8 mouse cellular contexts compared by ENCODE assay signal in genomic region chr11:112784903-112785381, GRCm38 (mm10). TPM values are rescaled to one million over a fixed set of nuclear protein-coding genes. Genes with fewer than 3 reads are reported as not detected.
DNase-seq lines count a peak whose midpoint lies in the region; ATAC-seq and TF ChIP-seq lines count a peak whose summit lies in the region.

No protein-coding gene starts in this region.

- no peak overlapping the region for H3K27ac ChIP-seq in kidney, postnatal 0 days
- no peak overlapping the region for H3K27ac ChIP-seq in heart, embryonic 16.5 days (ENCODE audit: low read length)
- H3K27ac ChIP-seq in limb, embryonic 15.5 days = peak overlapping the region; percentile 97
- peak overlapping the region; percentile 26; the same call in 1 of the 2 replicates for H3K27ac ChIP-seq in olfactory bulb, adult 2 months (ENCODE audit: insufficient read depth, low read depth, low read length)

- no peak for TF ChIP-seq CTCF in kidney, postnatal 0 days (IDR thresholded peaks at IDR 0.05; ENCODE audit: low read depth)
- no peak for TF ChIP-seq CTCF in olfactory bulb, adult 2 months (IDR thresholded peaks at IDR 0.05; ENCODE audit: insufficient read depth, low read depth, low read length)

- H3K27me3 ChIP-seq in kidney, postnatal 0 days (ENCODE audit: insufficient read depth, low read length) = peaks cover 8% of the 10 kb centered on the region; the same call in 1 of the 2 replicates
- peaks cover 50% of the 10 kb centered on the region for H3K27me3 ChIP-seq in heart, embryonic 16.5 days (ENCODE audit: control insufficient read depth, insufficient read depth, low read length)
- H3K27me3 ChIP-seq in limb, embryonic 15.5 days = 0 out of 2 replicates have a peak, but pooled peaks cover 5% of the 10 kb centered on the region

- H3K4me1 ChIP-seq in kidney, postnatal 0 days (replicated peaks; ENCODE audit: insufficient read depth, low read length) = peaks cover 23% of the 10 kb centered on the region
- peaks cover 14% of the 10 kb centered on the region for H3K4me1 ChIP-seq in heart, embryonic 16.5 days (ENCODE audit: control insufficient read depth, insufficient read depth, low read length)
- H3K4me1 ChIP-seq in limb, embryonic 15.5 days = peaks cover 41% of the 10 kb centered on the region
- peaks cover 34% of the 10 kb centered on the region for H3K4me1 ChIP-seq in olfactory bulb, adult 2 months (ENCODE audit: control insufficient read depth, insufficient read depth, low read length)

- H3K9me3 ChIP-seq in kidney, postnatal 0 days (replicated peaks; ENCODE audit: low read length) = no peaks in the 10 kb centered on the region
- H3K9me3 ChIP-seq in heart, embryonic 16.5 days (replicated peaks; ENCODE audit: control insufficient read depth, low read length) = no peaks in the 10 kb centered on the region
- H3K9me3 ChIP-seq in limb, embryonic 15.5 days = no peaks in the 10 kb centered on the region

- DNase-seq in kidney, postnatal 0 days (ENCODE audit: low spot score) = peak; percentile 29
- DNase-seq in kidney, adult 11 months = no peak
- peak; percentile 72 for DNase-seq in embryo, embryonic 10 days (ENCODE audit: low spot score)
- DNase-seq in spleen, adult 18-20 months = no peak
- DNase-seq in thymus, adult 18-20 months = no peak

- no peak for ATAC-seq in kidney, postnatal 0 days (replicated peaks; ENCODE audit: low FRiP score, low read depth)
- no peak for ATAC-seq in heart, embryonic 16.5 days (replicated peaks; ENCODE audit: extremely low read depth, insufficient read depth, low FRiP score)
- ATAC-seq in limb, embryonic 15.5 days (ENCODE audit: insufficient number of reproducible peaks, low FRiP score, low TSS enrichment, low read depth) = no peak

- peak overlapping the region; percentile 49 for H3K9ac ChIP-seq in kidney, postnatal 0 days (ENCODE audit: low read depth, low read length)
- peak overlapping the region; percentile 53 for H3K9ac ChIP-seq in heart, embryonic 16.5 days (ENCODE audit: low read length)
- peak overlapping the region; percentile 40 for H3K9ac ChIP-seq in limb, embryonic 15.5 days

- peak overlapping the region; percentile 66 for H3K4me3 ChIP-seq in kidney, postnatal 0 days (replicated peaks; ENCODE audit: low read depth, low read length)
- H3K4me3 ChIP-seq in heart, embryonic 16.5 days (ENCODE audit: low read length) = peak overlapping the region; percentile 54
- peak overlapping the region; percentile 70 for H3K4me3 ChIP-seq in limb, embryonic 15.5 days
- peak overlapping the region; percentile 45 for H3K4me3 ChIP-seq in olfactory bulb, adult 2 months (ENCODE audit: insufficient read depth, low read depth, low read length)

- H3K36me3 ChIP-seq in kidney, postnatal 0 days (ENCODE audit: insufficient read depth, low read length) = no peaks in the 10 kb centered on the region
- H3K36me3 ChIP-seq in heart, embryonic 16.5 days (ENCODE audit: control insufficient read depth, insufficient read depth) = no peaks in the 10 kb centered on the region
- H3K36me3 ChIP-seq in limb, embryonic 15.5 days = 0 out of 2 replicates have a peak, but pooled peaks cover 5% of the 10 kb centered on the region

- peak overlapping the region; percentile 97 for H3K4me2 ChIP-seq in kidney, postnatal 0 days (ENCODE audit: low read length)
- peak overlapping the region; percentile 63 for H3K4me2 ChIP-seq in heart, embryonic 16.5 days (ENCODE audit: low read depth, low read length)
- H3K4me2 ChIP-seq in limb, embryonic 15.5 days = peak overlapping the region; percentile 87

- WGBS in kidney, postnatal 0 days = 4% methylated on average over 34 of the region's 34 CpGs
- WGBS in heart, embryonic 16.5 days = 3% methylated on average over 34 of the region's 34 CpGs
- 2% methylated on average over 33 of the region's 34 CpGs for WGBS in limb, embryonic 15.5 days
- WGBS in olfactory bulb, adult 2 months = 3% methylated on average over 34 of the region's 34 CpGs

- TF ChIP-seq POLR2A in olfactory bulb, adult 2 months (IDR thresholded peaks at IDR 0.05; ENCODE audit: insufficient read depth, low read depth, low read length) = no peak

RNA-seq across cellular contexts. Expression of gene Sox9, which starts 2.9 kb away (rescaled TPM):
- polyA plus RNA-seq in kidney, postnatal 0 days (2015; fragmentation: Nextera tagmentation; extraction: Ambion mirVana) = 28.0 and 29.3 TPM in 2 replicates
- polyA plus RNA-seq in heart, embryonic 16.5 days (2015; fragmentation: Nextera tagmentation; extraction: Ambion mirVana) = 19.9 and 20.0 TPM in 2 replicates
- polyA plus RNA-seq in limb, embryonic 15.5 days (2015; fragmentation: Nextera tagmentation; extraction: Ambion mirVana) = 73.1 and 77.0 TPM in 2 replicates
- polyA plus RNA-seq in olfactory bulb, adult 2 months (2012; ENCODE audit: insufficient read depth, insufficient read length, low replicate concordance, missing spikeins) = not detected in 2 replicates

Comparison
In these comparisons a context has a peak if more than half of its experiments do, and no peak if none do; other contexts are left out.
1. DNase-seq: peak in kidney, postnatal 0 days (single experiment) and embryo, embryonic 10 days (single experiment); none in kidney, adult 11 months (single experiment), spleen, adult 18-20 months (0 of 2) and thymus, adult 18-20 months (0 of 2).
2. H3K27ac ChIP-seq: peak in limb, embryonic 15.5 days (single experiment) and olfactory bulb, adult 2 months (single experiment); none in kidney, postnatal 0 days (single experiment) and heart, embryonic 16.5 days (single experiment).
3. RNA of gene Sox9, which starts 2.9 kb away (polyA plus RNA-seq): 73.1 to 77.0 TPM in limb, embryonic 15.5 days, 28.0 to 29.3 TPM in kidney, postnatal 0 days and 19.9 to 20.0 TPM in heart, embryonic 16.5 days; not detected in olfactory bulb, adult 2 months; every median in the first group is over 10 times any median in the second.
4. Peak in every context shown above with its lines, with median percentiles within 50 percentile points of each other: H3K4me2 ChIP-seq, H3K4me3 ChIP-seq and H3K9ac ChIP-seq.